Mouse (Mus musculus): ENCODE data around the gene Glo1. TPM values are rescaled to one million over a fixed set of nuclear protein-coding genes. Genes with fewer than 3 reads are reported as not detected.

Gene Glo1
- polyA plus RNA-seq, 1 experiment from 2014 or later, result 172 TPM

- 0 out of 2 replicates have a peak overlapping the region, but pooled peaks have one; percentile 9 for H3K27ac ChIP-seq (ENCODE audit: low read depth, low read length)
- H3K4me3 ChIP-seq (ENCODE audit: low read length), result no peak overlapping the region
- no peaks in the 10 kb centered on the region for H3K27me3 ChIP-seq (replicated peaks; ENCODE audit: control insufficient read depth, insufficient read depth, low read length)
- WGBS, result 43% methylated on average over 8 of the region's 8 CpGs
- H3K9ac ChIP-seq (ENCODE audit: low read depth, low read length), result no peak overlapping the region
- H3K4me2 ChIP-seq (ENCODE audit: low read length), result no peak overlapping the region
- no peaks in the 10 kb centered on the region for H3K36me3 ChIP-seq (ENCODE audit: control insufficient read depth, insufficient read depth, low read length)
- H3K9me3 ChIP-seq (ENCODE audit: control insufficient read depth, low read length), result no peaks in the 10 kb centered on the region
- ATAC-seq, result peak; percentile 46; the same call in 1 of the 2 replicates
- H3K4me1 ChIP-seq (ENCODE audit: control insufficient read depth, insufficient read depth, low read depth, low read length), result peaks cover 8% of the 10 kb centered on the region
These were observed 87.6 kb downstream of the Glo1 start for GRCm38 (mm10) chr17:30539098-30539497.

- 42% methylated on average over 5 of the region's 5 CpGs for WGBS
These were observed 90.0 kb downstream of the Glo1 start for GRCm38 (mm10) chr17:30536651-30537050.

More at GRCm38 (mm10) chr17:30536651-30537050, 90.0 kb downstream of the Glo1 start:
- Histone ChIP-seq H3K4me3 (ENCODE audit: low read length) (no peak overlapping the region), H3K27ac (ENCODE audit: low read depth, low read length) (no peak overlapping the region), H3K4me1 (ENCODE audit: control insufficient read depth, insufficient read depth, low read depth, low read length) (peaks cover 8% of the 10 kb centered on the region), H3K27me3 (replicated peaks; ENCODE audit: control insufficient read depth, insufficient read depth, low read length) (no peaks in the 10 kb centered on the region), H3K36me3 (ENCODE audit: control insufficient read depth, insufficient read depth, low read length) (no peaks in the 10 kb centered on the region), H3K9me3 (ENCODE audit: control insufficient read depth, low read length) (no peaks in the 10 kb centered on the region), H3K9ac (ENCODE audit: low read depth, low read length) (no peak overlapping the region), H3K4me2 (ENCODE audit: low read length) (no peak overlapping the region)
- no peak for ATAC-seq

Other genes with a start within 250 kb of the Glo1 start
- gene Btbd9, start 50.4 kb downstream of the Glo1 start, polyA plus RNA-seq (2015; fragmentation: Nextera tagmentation; extraction: Ambion mirVana), result 135 TPM in 2 replicates
- 1.7 and 2.4 TPM in 2 replicates for gene Dnah8, start 2.5 kb downstream of the Glo1 start, polyA plus RNA-seq (2015; fragmentation: Nextera tagmentation; extraction: Ambion mirVana)